Mouse (Mus musculus) embryonic facial prominence, embryonic 10.5 days (tissue): ENCODE results near the gene Nfyc. TPM values are rescaled to one million over a fixed set of nuclear protein-coding genes. Genes with fewer than 3 reads are reported as not detected.

Source experiments
- DNase-seq: peaks from one replicate; pipeline ENCODE4 v3.0.0-alpha.2; 2017; ENCODE audit warnings: low spot score
- H3K27ac ChIP-seq: fragments of 300-500 bp; sonication (generic); replicated peaks from 2 replicates; pipeline ENCODE4 v1.5.1; 2016; ENCODE audit warnings: mild to moderate bottlenecking
- H3K27me3 ChIP-seq: fragments of 300-500 bp; sonication (generic); replicated peaks from 2 replicates; pipeline ENCODE4 v1.6.1; 2016; ENCODE audit warnings: low read depth, mild to moderate bottlenecking; ENCODE audit not compliant: poor library complexity, severe bottlenecking
- H3K36me3 ChIP-seq: fragments of 300-500 bp; sonication (generic); replicated peaks from 2 replicates; pipeline ENCODE4 v1.6.1; 2016; ENCODE audit warnings: mild to moderate bottlenecking, moderate library complexity
- H3K4me1 ChIP-seq: fragments of 300-500 bp; sonication (generic); 2 replicates; pipeline ENCODE4 v1.6.1; 2016
- H3K4me3 ChIP-seq: fragments of 300-500 bp; sonication (generic); 2 replicates; pipeline ENCODE4 v1.5.1; 2016; ENCODE audit warnings: mild to moderate bottlenecking, moderate library complexity
- H3K9me3 ChIP-seq: fragments of 300-500 bp; sonication (generic); 2 replicates; pipeline ENCODE4 v1.6.1; 2016; ENCODE audit warnings: mild to moderate bottlenecking
- WGBS: fragments of 180-500 bp; shearing (Covaris S2); methylation state at CpG from one replicate; pipeline ENCODE4 v1.1.7; 2016; 5-methylcytosine and 5-hydroxymethylcytosine counted together
- polyA plus RNA-seq: library from polyadenylated mRNA; unstranded; fragments of >200 nt; fragmentation: Nextera tagmentation; extraction: Ambion mirVana; gene quantifications from 2 replicates; pipeline ENCODE4 v1.2.1, GENCODE M21; 2016

The Nfyc gene
- polyA plus RNA-seq, 1 experiment from 2014 or later = 126 TPM

DNA sequence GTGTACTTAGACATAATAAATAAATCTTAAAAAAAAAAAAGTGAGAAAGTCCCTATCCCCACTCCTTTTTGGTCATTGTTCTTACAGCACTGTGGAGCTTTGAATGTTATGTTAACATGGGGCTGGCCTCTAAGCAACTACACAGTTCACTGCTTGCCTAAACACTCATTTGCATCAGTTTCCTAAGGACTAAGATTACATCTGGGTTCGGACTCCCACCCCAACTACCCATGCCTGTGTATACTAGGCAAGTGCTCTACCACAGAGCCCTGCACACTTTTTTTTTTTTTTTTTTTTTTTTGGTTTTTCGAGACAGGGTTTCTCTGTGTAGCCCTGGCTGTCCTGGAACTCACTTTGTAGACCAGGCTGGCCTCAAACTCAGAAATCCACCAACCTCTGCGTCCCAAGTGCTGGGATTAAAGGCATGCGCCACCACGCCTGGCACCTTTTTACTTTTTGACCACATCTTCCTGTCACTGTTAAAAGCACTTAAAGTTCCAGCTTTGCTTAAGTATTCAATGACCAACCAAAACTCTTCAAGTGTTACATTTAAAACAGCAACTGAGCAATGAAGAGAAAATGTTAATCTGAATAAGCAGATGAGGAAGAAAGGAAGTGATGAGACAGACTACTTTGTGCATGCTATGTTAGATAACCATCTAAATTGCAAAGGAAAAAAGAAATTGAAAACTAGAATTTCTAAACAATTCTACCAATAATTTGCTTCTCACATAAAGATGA, 33.2 kb downstream of the Nfyc start:
- H3K27ac ChIP-seq = no peak overlapping the region
- no peak overlapping the region for H3K4me3 ChIP-seq
- peaks cover 9% of the 10 kb centered on the region; the same call in 1 of the 2 replicates for H3K4me1 ChIP-seq
- H3K36me3 ChIP-seq = peaks cover 8% of the 10 kb centered on the region; the same call in 1 of the 2 replicates
- 89% methylated on average over 5 of the region's 5 CpGs for WGBS
- no peaks in the 10 kb centered on the region for H3K9me3 ChIP-seq
- DNase-seq = no peak
- no peaks in the 10 kb centered on the region for H3K27me3 ChIP-seq

DNA sequence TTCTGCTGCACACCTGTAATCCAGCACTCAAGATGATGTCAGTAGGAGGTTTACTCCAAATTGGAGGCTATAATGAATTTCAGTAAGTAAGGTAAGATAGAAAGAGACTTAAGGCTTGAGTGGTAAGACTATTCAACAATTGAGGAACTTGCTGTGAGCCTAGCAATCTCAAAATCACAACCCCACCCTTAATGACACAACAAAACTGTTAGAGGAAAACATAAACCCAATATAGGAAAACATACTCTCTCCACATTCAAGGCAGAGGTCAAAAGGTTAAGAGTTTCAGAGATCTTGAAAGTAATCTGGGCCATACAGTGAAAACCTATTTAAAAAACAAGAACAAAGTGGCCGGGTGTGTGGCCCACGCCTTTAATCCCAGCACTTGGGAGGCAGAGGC, 34.7 kb downstream of the Nfyc start:
- H3K4me3 ChIP-seq = no peak overlapping the region
- no peaks in the 10 kb centered on the region for H3K9me3 ChIP-seq
- H3K36me3 ChIP-seq = peaks cover 8% of the 10 kb centered on the region; the same call in 1 of the 2 replicates
- H3K27me3 ChIP-seq = no peaks in the 10 kb centered on the region
- DNase-seq = no peak
- WGBS = 83% methylated on average over 2 of the region's 2 CpGs
- H3K27ac ChIP-seq = no peak overlapping the region
- peaks cover 9% of the 10 kb centered on the region; the same call in 1 of the 2 replicates for H3K4me1 ChIP-seq

DNA sequence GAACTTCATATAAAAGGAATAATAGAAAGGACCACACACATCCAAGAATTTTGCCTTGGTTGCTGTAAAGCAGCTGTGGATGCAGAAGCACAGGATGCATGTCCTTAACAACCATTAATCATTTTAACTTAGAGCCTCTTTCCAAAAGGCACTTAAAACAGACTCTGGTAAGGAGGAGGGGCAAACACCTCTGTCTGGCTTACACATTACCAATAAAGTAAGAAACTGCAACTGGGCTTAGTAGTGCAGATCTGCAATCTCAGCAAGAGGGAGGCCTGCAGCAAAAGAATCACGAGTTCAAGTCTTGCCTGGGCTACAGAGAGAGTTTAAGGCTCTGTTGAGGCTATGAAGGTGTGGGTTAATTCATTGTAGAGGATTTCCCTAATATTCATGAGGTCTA, 35.7 kb downstream of the Nfyc start:
- Histone ChIP-seq H3K4me1 (peaks cover 5% of the 10 kb centered on the region; the same call in 1 of the 2 replicates), H3K4me3 (no peak overlapping the region), H3K9me3 (no peaks in the 10 kb centered on the region), H3K27ac (no peak overlapping the region), H3K36me3 (peaks cover 5% of the 10 kb centered on the region), H3K27me3 (no peaks in the 10 kb centered on the region)
- no peak for DNase-seq
- WGBS = 93% methylated on average over 1 of the region's 1 CpGs

DNA sequence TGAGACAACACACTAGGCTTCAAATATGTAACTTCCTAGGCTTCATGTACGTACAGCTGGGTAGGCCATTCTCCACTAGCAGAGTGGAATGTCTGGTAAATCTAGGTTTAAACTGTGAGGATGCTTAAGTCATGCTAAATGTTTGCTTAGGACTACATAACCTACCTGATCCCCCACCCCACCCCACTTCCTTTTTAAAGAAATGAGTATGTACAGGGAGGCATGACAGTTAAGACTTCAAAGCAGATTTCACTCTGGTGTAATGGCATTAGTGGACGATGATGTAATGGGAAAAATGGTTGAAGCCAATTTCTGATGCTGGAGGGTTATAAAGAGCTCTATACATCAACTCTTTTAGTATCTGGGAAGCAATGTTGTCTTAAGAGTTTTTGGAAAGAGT, 38.5 kb downstream of the Nfyc start:
- peaks cover 33% of the 10 kb centered on the region for H3K36me3 ChIP-seq
- no peaks in the 10 kb centered on the region for H3K9me3 ChIP-seq
- H3K27me3 ChIP-seq = no peaks in the 10 kb centered on the region
- DNase-seq = no peak
- H3K4me1 ChIP-seq = no peaks in the 10 kb centered on the region
- H3K4me3 ChIP-seq = no peak overlapping the region
- 91% methylated on average over 2 of the region's 2 CpGs for WGBS
- no peak overlapping the region for H3K27ac ChIP-seq

DNA sequence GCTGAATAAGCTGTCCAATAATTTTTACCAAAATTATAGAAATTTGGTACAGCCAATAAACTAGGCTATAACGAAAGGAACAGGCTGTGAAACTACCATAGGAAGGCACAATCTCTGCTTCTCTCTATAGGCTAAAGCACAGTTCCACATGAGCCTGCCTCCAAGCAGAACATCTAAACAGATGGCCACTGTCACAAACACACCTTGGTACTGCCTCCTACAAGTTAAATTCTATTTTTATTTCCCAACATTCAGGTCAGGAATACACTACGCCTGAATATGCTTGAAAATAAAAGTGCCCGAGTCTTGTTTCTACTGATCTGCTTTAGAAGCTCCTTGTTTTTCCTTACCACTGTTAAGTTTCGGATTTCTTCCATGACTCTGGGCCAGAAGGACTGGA, 41.3 kb downstream of the Nfyc start:
- DNase-seq = no peak
- H3K36me3 ChIP-seq = peaks cover 58% of the 10 kb centered on the region
- 92% methylated on average over 4 of the region's 4 CpGs for WGBS

DNA sequence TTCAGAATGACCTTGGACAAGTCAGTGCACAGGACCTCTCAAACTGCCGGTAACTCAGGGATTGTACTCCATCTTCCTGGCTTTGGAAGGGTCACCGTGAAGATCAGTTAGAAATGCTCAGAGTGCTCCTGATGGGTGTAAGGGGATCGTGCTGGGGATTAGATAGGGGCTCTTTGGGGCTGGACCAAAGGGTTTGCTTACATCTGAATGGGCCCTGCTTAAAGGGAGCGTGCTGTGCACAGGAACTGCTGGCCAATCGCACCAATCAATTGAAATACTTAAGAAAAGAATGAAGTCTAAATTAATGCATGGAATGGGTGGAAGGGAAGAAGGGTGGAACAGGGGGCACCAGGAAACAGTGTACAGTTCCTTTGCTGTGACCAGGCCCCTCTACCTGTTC, 75.6 kb downstream of the Nfyc start:
- peaks cover 21% of the 10 kb centered on the region for H3K27me3 ChIP-seq
- H3K27ac ChIP-seq = no peak overlapping the region
- peak; percentile 6 for DNase-seq
- no peaks in the 10 kb centered on the region for H3K9me3 ChIP-seq
- 49% methylated on average over 5 of the region's 5 CpGs for WGBS
- peaks cover 47% of the 10 kb centered on the region for H3K36me3 ChIP-seq
- no peak overlapping the region for H3K4me3 ChIP-seq
- H3K4me1 ChIP-seq = no peaks in the 10 kb centered on the region

More for the DNA sequence above, 41.3 kb downstream of the Nfyc start:
- H3K4me3 ChIP-seq = no peak overlapping the region
- H3K4me1 ChIP-seq = no peaks in the 10 kb centered on the region
- H3K27me3 ChIP-seq = no peaks in the 10 kb centered on the region
- no peak overlapping the region for H3K27ac ChIP-seq
- H3K9me3 ChIP-seq = no peaks in the 10 kb centered on the region

DNA sequence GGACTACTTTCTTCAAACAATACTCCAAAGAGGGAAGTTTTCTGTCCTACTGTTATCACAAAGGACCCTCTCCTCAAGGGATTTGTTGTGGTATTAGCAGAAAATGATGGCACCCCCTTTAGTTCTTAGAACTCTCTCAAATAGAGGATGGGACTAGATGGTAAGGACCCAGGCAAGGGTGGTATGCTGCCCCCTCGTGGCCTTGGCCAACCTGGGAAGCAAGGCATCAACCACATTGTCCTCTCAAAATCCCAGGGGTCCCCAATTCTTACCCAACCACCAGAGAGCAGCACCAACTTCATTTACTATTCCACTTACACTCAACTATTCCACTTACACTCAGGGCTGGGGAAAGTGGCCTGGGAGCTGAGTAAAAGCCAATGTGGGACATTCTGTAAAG, 76.1 kb downstream of the Nfyc start:
- DNase-seq = peak; percentile 78
- peaks cover 26% of the 10 kb centered on the region for H3K27me3 ChIP-seq
- no peaks in the 10 kb centered on the region for H3K4me1 ChIP-seq

DNA sequence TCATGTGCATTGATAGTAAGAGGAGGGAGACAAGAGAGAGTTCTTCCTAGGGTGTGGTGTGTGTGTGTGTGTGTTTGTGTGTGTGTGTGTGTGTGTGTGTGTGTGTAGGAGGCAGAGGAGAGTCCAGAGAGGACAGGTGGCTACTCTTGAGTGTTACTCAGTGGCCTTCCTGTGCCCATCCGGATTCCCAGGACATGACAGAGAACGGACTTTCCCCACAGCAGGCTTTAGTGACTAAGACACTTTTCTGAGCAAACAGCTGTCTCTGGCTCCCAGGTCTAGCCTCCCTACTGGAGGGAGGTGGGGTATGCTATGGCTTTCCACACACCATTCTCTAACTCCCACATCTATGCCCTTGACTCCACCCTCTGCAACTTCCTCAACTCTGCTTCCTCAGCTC, 81.8 kb downstream of the Nfyc start:
- 33% methylated on average over 2 of the region's 2 CpGs for WGBS

More for the DNA sequence above, 76.1 kb downstream of the Nfyc start:
- Histone ChIP-seq H3K4me3 (no peak overlapping the region), H3K27ac (no peak overlapping the region), H3K9me3 (no peaks in the 10 kb centered on the region), H3K36me3 (peaks cover 42% of the 10 kb centered on the region)
- WGBS = 3% methylated on average over 1 of the region's 1 CpGs

DNA sequence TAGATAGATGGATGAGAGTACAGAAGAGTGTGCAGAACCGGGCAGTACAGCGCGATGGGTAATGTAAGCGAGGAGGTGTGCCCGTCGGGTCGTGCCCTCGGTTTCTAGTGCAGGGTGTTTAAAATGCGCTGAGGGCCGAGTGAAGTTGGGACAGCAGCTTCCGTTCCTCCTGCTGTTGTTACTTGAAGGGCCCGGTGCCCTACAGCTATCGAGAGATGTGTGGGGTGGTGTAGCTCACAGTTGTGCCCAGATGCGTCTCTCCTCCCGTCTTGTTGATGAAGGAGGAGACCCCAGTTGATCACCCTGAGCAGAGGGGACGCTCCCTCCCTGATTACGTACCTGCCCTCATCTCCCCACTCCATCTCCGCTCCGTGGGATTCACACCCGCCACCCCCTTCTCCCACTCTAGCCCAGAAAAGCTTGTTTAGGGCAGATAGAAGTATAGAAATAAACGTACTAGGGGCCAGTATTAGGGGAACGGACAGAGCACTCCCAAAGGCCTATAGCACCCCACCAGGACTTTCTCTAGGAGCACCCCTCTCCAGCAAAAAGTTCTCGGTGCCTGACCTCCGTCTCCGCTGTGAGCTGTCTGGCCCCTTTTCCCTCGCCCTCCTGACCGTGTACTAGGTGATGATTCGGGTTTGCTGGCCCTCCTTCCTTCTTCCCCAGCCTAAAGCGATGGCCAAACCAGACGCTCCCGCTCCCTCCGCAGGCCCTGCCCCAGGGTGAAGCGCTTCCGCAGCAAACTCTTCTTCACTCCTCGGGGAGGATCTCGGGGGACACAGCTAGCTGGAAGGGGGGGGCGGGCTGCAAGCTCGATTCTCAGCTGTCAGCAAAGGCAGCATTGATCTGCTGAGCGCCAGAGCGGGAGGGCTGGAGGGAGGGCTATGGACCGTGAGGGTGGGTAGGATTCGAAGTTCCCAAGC, 83.2 kb downstream of the Nfyc start, which contains the start of gene Kcnq4:
Gene Kcnq4 (minus strand): TSS at position 672 of the 926 bp plus-strand sequence.
- H3K4me3 ChIP-seq = peak within 1 kb of the TSS; percentile 74
- H3K27ac ChIP-seq = peak within 1 kb of the TSS; percentile 65; the same call in 1 of the 2 replicates
- peak; percentile 24 for DNase-seq
- peaks cover 45% of the 10 kb centered on the region for H3K4me1 ChIP-seq
- H3K9me3 ChIP-seq = no peaks in the 10 kb centered on the region
- WGBS = 1% methylated on average over 42 of the region's 42 CpGs
- H3K36me3 ChIP-seq = no peaks in the 10 kb centered on the region
- H3K27me3 ChIP-seq = peaks cover 93% of the 10 kb centered on the region

More for the DNA sequence above, 81.8 kb downstream of the Nfyc start:
- H3K9me3 ChIP-seq = no peaks in the 10 kb centered on the region
- no peak for DNase-seq
- H3K4me1 ChIP-seq = peaks cover 37% of the 10 kb centered on the region
- no peak overlapping the region for H3K27ac ChIP-seq
- H3K27me3 ChIP-seq = peaks cover 83% of the 10 kb centered on the region
- H3K36me3 ChIP-seq = no peaks in the 10 kb centered on the region
- no peak overlapping the region for H3K4me3 ChIP-seq

DNA sequence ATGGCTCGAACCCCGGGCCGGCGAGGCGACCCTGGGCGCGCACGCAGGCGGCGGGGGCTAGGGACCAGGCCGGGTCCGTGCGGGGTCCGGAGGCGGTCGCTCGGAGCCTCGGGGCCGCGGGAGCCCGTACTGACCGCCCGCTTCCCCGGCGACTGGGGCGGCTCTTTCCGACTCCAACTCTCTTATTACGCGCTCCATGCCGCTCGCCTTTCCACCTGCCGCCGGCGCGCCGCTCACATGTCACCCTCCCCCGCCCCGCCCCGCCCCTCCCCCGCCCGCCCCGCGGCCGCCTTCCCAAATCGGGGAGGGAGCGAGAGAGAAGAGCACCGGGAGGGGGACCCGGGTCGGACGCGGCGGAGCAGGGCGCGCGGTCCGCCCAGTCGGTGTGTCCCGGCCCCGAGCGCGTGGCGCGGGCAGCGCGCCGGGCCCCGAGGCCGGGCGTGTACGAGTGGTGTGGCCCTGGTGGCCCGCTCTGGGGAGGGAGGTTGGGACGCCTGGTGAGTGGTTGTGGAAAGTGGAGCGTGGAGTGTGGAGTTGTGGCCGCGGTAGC, 84.1 kb downstream of the Nfyc start:
- Histone ChIP-seq H3K36me3 (no peaks in the 10 kb centered on the region), H3K27ac (peak overlapping the region; percentile 65; the same call in 1 of the 2 replicates), H3K9me3 (no peaks in the 10 kb centered on the region), H3K27me3 (peaks cover 98% of the 10 kb centered on the region), H3K4me1 (peaks cover 46% of the 10 kb centered on the region), H3K4me3 (peak overlapping the region; percentile 74)
- WGBS = under 1% methylated on average over 75 of the region's 75 CpGs
- peak; percentile 63 for DNase-seq

DNA sequence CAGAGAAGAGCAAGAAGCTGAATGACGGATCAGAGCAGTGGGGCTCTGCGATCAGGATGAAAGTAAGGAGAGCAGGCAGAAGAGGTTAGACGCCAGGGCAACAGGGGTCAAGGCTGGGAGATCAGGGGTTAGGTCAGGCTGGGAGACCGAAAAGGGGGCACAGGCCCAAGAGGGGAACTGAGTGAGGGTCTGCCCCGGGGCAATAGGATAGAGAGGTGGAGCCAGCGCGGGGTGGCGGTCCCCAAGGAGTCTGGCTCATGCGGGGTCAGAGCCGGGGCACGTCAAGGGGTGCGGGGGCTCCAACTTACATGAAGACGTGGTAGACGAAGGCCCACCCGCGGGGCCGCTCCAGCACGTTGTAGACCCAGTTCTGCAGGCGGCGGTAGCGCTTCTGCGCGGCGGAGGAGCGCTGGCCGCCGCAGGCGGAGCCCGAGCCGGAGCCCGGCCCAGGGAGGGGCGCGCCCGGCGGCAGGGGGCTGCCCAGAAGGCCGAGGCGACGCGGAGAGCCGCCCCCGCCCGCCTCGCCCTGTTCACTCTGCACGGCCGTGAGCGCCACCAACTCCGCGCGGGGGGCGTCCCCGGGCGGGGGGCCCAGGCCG, 84.7 kb downstream of the Nfyc start:
- Histone ChIP-seq H3K27me3 (peaks cover 96% of the 10 kb centered on the region), H3K27ac (peak overlapping the region; percentile 65; the same call in 1 of the 2 replicates)
- WGBS = 1% methylated on average over 48 of the region's 53 CpGs

More for the DNA sequence above, 84.7 kb downstream of the Nfyc start:
- peak; percentile 53 for DNase-seq
- peak overlapping the region; percentile 74 for H3K4me3 ChIP-seq
- no peaks in the 10 kb centered on the region for H3K9me3 ChIP-seq
- no peaks in the 10 kb centered on the region for H3K36me3 ChIP-seq
- peaks cover 51% of the 10 kb centered on the region for H3K4me1 ChIP-seq
